Mouse (Mus musculus) lung, postnatal 0 days (tissue): Measurements from ENCODE around the gene Rap2b.

Source experiments
- CTCF ChIP-seq: IDR thresholded peaks from 2 replicates; pipeline ENCODE4 v1.5.1; 2016; ENCODE audit warnings: antibody characterized with exemption, mild to moderate bottlenecking
- EP300 ChIP-seq: IDR thresholded peaks from 2 replicates; pipeline ENCODE4 v1.6.1; 2016; ENCODE audit warnings: antibody characterized with exemption, mild to moderate bottlenecking, control low read depth

DNA sequence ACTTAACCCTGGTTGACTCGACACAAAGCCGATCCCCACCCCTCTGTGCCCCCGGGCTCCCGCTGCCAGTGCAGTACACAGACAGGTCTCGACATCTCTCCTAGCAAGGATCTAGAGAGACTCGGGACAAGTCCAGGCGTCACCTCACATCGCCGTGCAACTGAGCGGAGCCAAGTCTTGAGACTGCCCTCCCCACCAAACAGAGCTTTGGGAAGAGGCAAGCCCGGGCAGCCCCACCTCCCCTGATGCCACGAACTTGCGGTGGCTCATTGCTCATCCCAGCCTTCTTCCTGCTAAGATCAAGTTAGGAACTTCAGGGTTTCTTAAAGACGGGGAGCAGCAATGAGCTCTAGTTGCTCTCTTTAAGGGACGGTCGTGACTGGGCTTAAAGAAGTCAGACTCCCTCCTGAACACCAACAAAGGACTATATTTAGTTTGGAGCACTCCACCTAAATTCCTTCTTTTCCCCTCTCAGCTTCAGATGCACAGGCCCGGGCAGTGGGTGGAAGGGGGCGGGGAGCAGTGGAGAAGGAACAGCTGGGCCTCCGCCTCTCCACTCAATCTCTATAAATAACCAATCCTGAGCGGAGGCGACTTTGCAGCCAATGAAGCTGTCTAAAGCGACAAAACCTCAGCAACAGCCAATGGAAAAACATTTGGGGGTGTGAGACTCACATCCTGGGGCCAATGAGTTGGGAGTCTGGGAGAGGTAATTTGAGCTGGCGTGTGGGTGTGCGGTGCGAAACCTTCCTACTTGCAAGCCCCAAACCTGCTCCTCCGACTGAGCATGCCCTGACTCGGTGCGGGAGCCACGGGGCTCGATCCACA lies 1.9 kb downstream of the Rap2b start:
- no peak for TF ChIP-seq CTCF
- TF ChIP-seq EP300, result no peak; the same call in none of the 2 replicates
